Mouse (Mus musculus) heart, postnatal 0 days (tissue): Measurements from ENCODE around the gene Emg1. TPM values are rescaled to one million over a fixed set of nuclear protein-coding genes. Genes with fewer than 3 reads are reported as not detected.

Experiments used
- ATAC-seq: fragments of 200-750 bp; cut with Nextera tagmentation; 2 replicates; pipeline ENCODE4 v1.8.0; 2017; ENCODE audit warnings: low read depth, moderate number of reproducible peaks, moderate library complexity; ENCODE audit not compliant: insufficient read depth
- DNase-seq: peaks from one replicate; pipeline ENCODE4 v3.0.0-alpha.2; 2016; ENCODE audit warnings: low spot score
- H3K27ac ChIP-seq: fragments of 300-500 bp; sonication (generic); 2 replicates; pipeline ENCODE4 v1.5.1; 2014; ENCODE audit warnings: low read depth, mild to moderate bottlenecking
- H3K27me3 ChIP-seq: fragments of 300-500 bp; sonication (generic); 2 replicates; pipeline ENCODE4 v1.6.1; 2014; ENCODE audit warnings: low read length, mixed read lengths; ENCODE audit not compliant: control insufficient read depth, insufficient read depth
- H3K36me3 ChIP-seq: fragments of 300-500 bp; sonication (generic); replicated peaks from 2 replicates; pipeline ENCODE4 v1.6.1; 2014; ENCODE audit warnings: low read length, mixed read lengths; ENCODE audit not compliant: control insufficient read depth, insufficient read depth
- H3K4me1 ChIP-seq: fragments of 300-500 bp; sonication (generic); 2 replicates; pipeline ENCODE4 v1.6.1; 2014; ENCODE audit warnings: antibody characterized with exemption; ENCODE audit not compliant: control insufficient read depth, insufficient read depth
- H3K4me2 ChIP-seq: fragments of 300-500 bp; sonication (generic); 2 replicates; pipeline ENCODE4 v1.6.1; 2014; ENCODE audit warnings: low read depth, mild to moderate bottlenecking, low read length, moderate library complexity
- H3K4me3 ChIP-seq: fragments of 300-500 bp; sonication (generic); 2 replicates; pipeline ENCODE4 v1.5.1; 2014; ENCODE audit warnings: low read depth, low read length
- H3K9ac ChIP-seq: fragments of 300-500 bp; sonication (generic); replicated peaks from 2 replicates; pipeline ENCODE4 v1.6.1; 2014; ENCODE audit warnings: low read depth, low read length, mixed read lengths
- H3K9me3 ChIP-seq: fragments of 300-500 bp; sonication (generic); replicated peaks from 2 replicates; pipeline ENCODE4 v1.6.1; 2016; ENCODE audit warnings: low read length; ENCODE audit not compliant: control insufficient read depth
- CTCF ChIP-seq: IDR thresholded peaks from 2 replicates; pipeline ENCODE4 v1.5.1; 2016; ENCODE audit warnings: antibody characterized with exemption, control low read depth, low read depth
- EP300 ChIP-seq: IDR thresholded peaks from 2 replicates; pipeline ENCODE4 v1.6.1; 2016; ENCODE audit warnings: antibody characterized with exemption, low read depth
- WGBS: fragments of 180-500 bp; shearing (Covaris S2); extraction: QIAGEN DNeasy Blood & Tissue Kit; methylation state at CpG from one replicate; pipeline ENCODE4 v1.1.7; 2014; 5-methylcytosine and 5-hydroxymethylcytosine counted together
- polyA plus RNA-seq: library from polyadenylated mRNA; unstranded; fragments of >200 nt; fragmentation: Nextera tagmentation; extraction: Ambion mirVana; gene quantifications from 2 replicates; pipeline ENCODE4 v1.2.1, GENCODE M21; 2015
- total RNA-seq: library from RNA; depleted of rRNA; stranded (reverse); fragments of >200 nt; gene quantifications from 2 replicates; pipeline ENCODE4 v1.2.3, GENCODE M21; 2014; ENCODE audit warnings: low replicate concordance

Emg1 gene
- total and polyA plus RNA-seq, 2 experiments from 2014 or later: 85.6 to 106 TPM

- Histone ChIP-seq H3K27me3 (no peaks in the 10 kb centered on the region), H3K4me1 (peaks cover 10% of the 10 kb centered on the region), H3K27ac (no peak overlapping the region), H3K9me3 (no peaks in the 10 kb centered on the region), H3K4me2 (no peak overlapping the region), H3K36me3 (peaks cover 9% of the 10 kb centered on the region), H3K9ac (no peak overlapping the region), H3K4me3 (no peak overlapping the region)
- WGBS: 71% methylated on average over 11 of the region's 11 CpGs
- ATAC-seq (no peak), DNase-seq (no peak)
- TF ChIP-seq EP300: no peak
- no peak for TF ChIP-seq CTCF
Measured at GRCm38 (mm10) chr6:124720904-124721303, 8.9 kb upstream of the Emg1 start.

- no peaks in the 10 kb centered on the region for H3K9me3 ChIP-seq
- H3K36me3 ChIP-seq: peaks cover 23% of the 10 kb centered on the region
- H3K9ac ChIP-seq: 0 out of 2 replicates have a peak overlapping the region, but pooled peaks have one; percentile 7
- H3K27ac ChIP-seq: peak overlapping the region; percentile 46
- peaks cover 10% of the 10 kb centered on the region for H3K4me1 ChIP-seq
- WGBS: 55% methylated on average over 7 of the region's 7 CpGs
- DNase-seq: peak; percentile 34
- no peak overlapping the region for H3K4me2 ChIP-seq
- peak; percentile 67 for ATAC-seq
- TF ChIP-seq EP300: no peak
- no peak for TF ChIP-seq CTCF
- no peak overlapping the region for H3K4me3 ChIP-seq
- H3K27me3 ChIP-seq: no peaks in the 10 kb centered on the region
Measured at GRCm38 (mm10) chr6:124719354-124719978, 7.5 kb upstream of the Emg1 start.

GRCm38 (mm10) chr6:124718703-124719102, 6.7 kb upstream of the Emg1 start:
- no peak overlapping the region for H3K4me3 ChIP-seq
- no peaks in the 10 kb centered on the region for H3K27me3 ChIP-seq
- H3K4me2 ChIP-seq: no peak overlapping the region
- H3K27ac ChIP-seq: no peak overlapping the region; the same call in 1 of the 2 replicates
- no peaks in the 10 kb centered on the region for H3K9me3 ChIP-seq
- H3K4me1 ChIP-seq: peaks cover 12% of the 10 kb centered on the region
- H3K9ac ChIP-seq: 0 out of 2 replicates have a peak overlapping the region, but pooled peaks have one; percentile 7
- TF ChIP-seq EP300 (no peak), CTCF (no peak)
- ATAC-seq (no peak), DNase-seq (no peak)
- 83% methylated on average over 13 of the region's 16 CpGs for WGBS
- H3K36me3 ChIP-seq: peaks cover 30% of the 10 kb centered on the region

- Histone ChIP-seq H3K9me3 (no peaks in the 10 kb centered on the region), H3K9ac (no peak overlapping the region), H3K4me1 (peaks cover 19% of the 10 kb centered on the region), H3K4me2 (no peak overlapping the region), H3K4me3 (no peak overlapping the region), H3K27me3 (no peaks in the 10 kb centered on the region), H3K27ac (no peak overlapping the region), H3K36me3 (peaks cover 30% of the 10 kb centered on the region)
- DNase-seq: no peak
- 75% methylated on average over 13 of the region's 13 CpGs for WGBS
- TF ChIP-seq EP300: no peak
- no peak for TF ChIP-seq CTCF
- ATAC-seq: no peak
Measured at GRCm38 (mm10) chr6:124717968-124718367, 6.0 kb upstream of the Emg1 start.

- Histone ChIP-seq H3K9ac (no peak overlapping the region), H3K4me2 (no peak overlapping the region), H3K4me3 (no peak overlapping the region), H3K9me3 (no peaks in the 10 kb centered on the region), H3K27ac (no peak overlapping the region), H3K36me3 (peaks cover 30% of the 10 kb centered on the region), H3K27me3 (no peaks in the 10 kb centered on the region), H3K4me1 (peaks cover 22% of the 10 kb centered on the region)
- no peak for DNase-seq
- no peak for ATAC-seq
- TF ChIP-seq EP300: no peak
- peak; percentile 63 for TF ChIP-seq CTCF
- WGBS: 68% methylated on average over 20 of the region's 20 CpGs
Measured at GRCm38 (mm10) chr6:124716864-124717490, 5.0 kb upstream of the Emg1 start.

- peaks cover 44% of the 10 kb centered on the region for H3K36me3 ChIP-seq
- H3K27ac ChIP-seq: peak overlapping the region; percentile 91
- H3K9me3 ChIP-seq: no peaks in the 10 kb centered on the region
- H3K9ac ChIP-seq: peak overlapping the region; percentile 93
- ATAC-seq (no peak), DNase-seq (no peak)
- peak overlapping the region; percentile 96 for H3K4me2 ChIP-seq
- 9% methylated on average over 11 of the region's 11 CpGs for WGBS
- no peaks in the 10 kb centered on the region for H3K27me3 ChIP-seq
- peaks cover 25% of the 10 kb centered on the region for H3K4me1 ChIP-seq
- no peak for TF ChIP-seq EP300
- no peak for TF ChIP-seq CTCF
- peak overlapping the region; percentile 90 for H3K4me3 ChIP-seq
Measured at GRCm38 (mm10) chr6:124712918-124713317, 940 bp upstream of the Emg1 start.
